Mouse (Mus musculus) spleen, postnatal 36 days (tissue): ENCODE results near the gene Slc50a1.
A peak's percentile ranks its signal among the peaks of the same experiment; 100 is the strongest.

Source experiments
- DNase-seq, 2 experiments: peaks; one replicate each; pipeline ENCODE4 v3.0.0; 2022; ENCODE audit warnings: low spot score in 2 of 2, mixed read lengths in 1 of 2

Slc50a1 gene

DNA sequence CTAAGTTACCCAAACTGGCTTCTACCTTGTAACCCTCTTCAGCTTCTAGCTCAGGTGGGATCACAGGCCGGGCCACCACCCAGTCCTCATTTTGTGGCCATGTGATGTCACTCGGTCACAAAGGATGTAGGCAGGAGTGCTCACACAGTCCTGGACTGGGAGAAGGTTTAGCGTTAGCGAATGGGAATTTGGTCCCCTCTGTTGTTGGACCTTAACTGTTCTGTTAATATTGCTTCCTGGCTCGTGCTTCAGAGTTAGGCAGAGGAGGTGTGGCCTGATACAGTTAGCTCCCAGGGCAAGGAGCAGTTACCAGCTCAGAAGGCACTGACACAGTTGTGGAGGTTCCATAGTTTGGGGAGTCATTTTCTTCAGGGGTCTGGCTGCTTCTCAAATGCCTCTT is 23.8 kb upstream of the Slc50a1 start:
- DNase-seq, result no peak

DNA sequence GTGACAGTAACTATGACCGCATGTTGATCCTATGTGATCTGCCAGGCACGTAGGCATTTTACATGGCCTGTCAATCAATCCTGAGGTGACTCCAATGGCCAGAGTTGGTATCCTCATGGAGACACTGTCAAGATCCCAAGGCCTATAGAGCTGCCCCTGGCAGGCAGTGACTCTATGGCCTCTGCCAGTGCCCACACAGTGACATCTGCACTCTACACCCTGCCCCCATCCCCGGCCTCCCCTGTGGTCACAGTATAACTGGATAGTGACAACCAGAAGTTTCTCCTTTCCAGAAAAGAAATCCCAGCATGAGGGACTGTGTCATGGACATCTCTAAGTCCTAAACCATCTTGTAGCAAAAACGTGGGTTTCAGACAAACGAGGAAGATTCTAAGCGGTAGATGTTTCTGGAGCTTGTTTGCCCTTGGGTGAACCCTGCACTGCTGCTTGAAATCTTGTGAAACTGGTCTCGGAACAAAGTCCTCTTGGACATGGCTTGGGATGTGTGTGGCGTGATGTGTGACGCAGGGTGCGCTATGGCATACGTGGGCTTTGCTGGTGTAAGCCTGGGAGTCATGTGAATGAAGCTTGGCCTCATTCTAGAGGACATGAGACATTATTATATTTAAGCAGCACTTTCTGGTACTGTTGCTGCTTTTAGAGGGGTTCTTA is 23.0 kb upstream of the Slc50a1 start:
- no peak for DNase-seq

DNA sequence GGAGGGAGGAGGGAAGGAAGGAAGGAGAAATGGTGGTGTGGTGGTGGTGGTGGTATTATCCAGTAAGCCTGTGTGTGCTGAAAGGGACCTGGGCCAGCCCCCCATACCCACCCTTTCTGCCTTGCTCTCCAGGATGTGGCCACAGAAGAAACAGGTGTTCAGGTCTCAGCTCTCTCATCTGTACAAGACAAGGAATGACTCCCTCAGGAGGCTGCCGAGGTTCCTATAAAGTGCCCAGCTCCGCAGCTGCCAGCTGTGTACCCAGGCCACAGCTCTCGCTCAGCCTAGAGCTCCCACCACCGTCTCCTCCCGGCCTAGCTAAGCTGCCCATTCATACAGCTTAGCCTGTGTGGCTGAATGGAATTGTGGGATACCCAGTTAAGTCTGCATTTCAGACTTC is 21.9 kb upstream of the Slc50a1 start:
- no peak for DNase-seq

DNA sequence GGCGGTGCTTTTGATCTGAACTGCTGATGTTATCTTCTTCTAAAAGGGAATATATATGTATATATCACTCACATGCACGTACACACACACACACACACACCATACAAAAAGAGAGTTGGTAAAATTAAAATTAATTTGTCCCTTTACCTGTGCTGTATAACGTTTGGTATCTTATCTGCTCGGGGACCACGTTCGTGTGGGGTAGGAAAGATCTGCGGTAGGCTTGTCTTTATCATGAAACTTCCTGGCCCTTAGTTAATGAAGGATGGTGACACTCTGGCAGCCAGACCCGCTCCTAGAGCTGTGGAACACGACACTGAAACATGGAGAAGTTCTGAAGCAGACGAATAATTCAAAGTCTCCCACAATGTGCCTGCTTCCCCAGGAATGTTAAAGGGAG is 21.5 kb upstream of the Slc50a1 start:
- no peak for DNase-seq

DNA sequence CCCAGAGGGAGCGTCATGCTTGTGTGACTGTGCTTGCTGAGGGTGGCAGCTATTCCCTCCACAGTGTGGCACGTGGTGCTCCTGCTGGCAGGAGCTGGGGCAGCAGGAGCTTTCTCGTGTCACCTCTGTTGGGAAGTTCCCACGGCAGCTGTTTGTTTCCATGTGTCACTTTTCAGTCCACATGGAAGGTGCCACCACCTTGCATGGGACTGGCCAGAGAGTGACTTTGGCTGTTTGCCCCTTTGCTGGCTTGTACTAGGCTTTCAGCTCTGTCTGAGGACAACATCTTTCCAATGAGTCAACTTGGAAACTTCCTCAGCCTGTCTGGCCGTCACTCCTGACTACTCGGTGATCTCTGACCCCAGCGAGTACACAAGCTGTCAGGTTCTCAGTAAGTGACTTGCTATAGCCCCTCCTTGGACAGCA is 18.1 kb upstream of the Slc50a1 start:
- DNase-seq, result no peak

DNA sequence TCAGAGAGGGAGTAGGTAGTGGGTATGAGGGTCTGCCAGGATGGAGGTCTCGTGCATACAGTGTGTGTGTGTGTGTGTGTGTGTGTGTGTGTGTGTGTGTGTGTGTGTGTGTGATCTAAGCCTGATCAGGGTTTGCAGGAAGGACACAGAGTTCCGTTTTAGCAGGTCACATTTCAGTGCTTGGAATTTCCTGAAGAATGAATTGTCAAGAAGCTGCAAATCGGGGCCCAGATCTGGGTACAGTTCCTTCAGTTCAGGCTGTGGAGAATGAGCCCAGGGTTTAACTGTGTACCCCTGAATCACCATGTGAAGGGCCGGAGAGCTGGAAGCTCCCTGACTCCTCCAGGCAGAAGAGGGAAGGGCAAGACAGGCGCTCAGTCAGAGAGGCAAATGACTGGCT is 16.9 kb upstream of the Slc50a1 start:
- DNase-seq, result no peak

DNA sequence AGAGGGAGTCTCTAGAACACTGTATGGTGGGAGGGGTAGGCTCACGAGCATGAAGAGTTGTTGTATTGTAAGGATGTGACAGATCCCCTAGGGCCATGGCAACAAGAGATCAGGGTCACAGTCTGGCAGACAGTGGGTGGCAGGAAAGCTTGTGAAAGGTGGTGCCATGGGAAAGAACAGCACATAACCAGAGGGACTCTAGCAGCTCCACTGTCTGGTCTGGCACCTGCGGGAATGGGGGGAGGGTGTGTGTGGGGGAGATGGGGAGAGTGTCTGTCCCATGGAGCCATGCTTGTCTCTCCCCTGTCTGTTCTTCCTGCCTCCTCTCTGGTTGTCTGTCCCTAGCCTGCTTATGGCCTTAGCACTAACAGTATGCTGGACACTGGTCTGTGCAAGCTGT is 15.2 kb upstream of the Slc50a1 start:
- no peak for DNase-seq

DNA sequence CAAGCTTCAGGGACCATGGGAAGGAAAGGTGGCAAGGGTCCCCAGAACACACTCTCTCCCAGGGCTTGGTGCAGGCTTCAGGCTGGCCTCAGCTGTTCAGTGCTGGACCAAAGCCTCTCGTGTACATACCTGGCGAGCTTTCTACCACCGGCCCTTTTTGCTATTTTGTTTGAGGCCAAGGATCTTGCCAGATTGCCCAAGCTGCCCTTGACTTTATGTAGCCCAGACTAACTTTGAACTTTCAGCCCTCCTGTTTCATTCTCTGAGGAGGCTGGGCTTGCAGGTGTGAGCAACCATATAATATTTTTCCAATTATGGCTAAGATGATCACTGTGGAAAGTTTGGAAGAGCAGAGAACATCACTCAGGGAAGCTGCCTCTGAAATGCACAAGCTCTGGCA is 13.9 kb upstream of the Slc50a1 start:
- DNase-seq, result no peak

DNA sequence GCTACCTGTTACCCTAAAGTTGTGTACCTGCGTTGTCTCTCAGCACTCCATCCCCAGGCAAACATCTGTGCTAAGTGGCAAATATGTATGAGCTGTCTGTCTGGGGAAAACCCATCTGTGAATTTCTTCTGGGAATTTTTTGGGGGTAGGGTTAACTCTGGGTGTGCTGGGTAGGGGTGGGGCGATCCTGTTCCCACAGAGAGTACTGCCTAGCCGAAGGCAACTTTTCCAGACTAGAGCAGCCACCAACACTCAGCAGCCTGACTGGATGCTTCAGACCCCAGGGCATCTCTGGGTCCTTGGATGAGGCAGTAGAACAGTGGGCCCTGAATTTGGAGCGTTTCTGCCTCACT is 11.9 kb upstream of the Slc50a1 start:
- no peak for DNase-seq

DNA sequence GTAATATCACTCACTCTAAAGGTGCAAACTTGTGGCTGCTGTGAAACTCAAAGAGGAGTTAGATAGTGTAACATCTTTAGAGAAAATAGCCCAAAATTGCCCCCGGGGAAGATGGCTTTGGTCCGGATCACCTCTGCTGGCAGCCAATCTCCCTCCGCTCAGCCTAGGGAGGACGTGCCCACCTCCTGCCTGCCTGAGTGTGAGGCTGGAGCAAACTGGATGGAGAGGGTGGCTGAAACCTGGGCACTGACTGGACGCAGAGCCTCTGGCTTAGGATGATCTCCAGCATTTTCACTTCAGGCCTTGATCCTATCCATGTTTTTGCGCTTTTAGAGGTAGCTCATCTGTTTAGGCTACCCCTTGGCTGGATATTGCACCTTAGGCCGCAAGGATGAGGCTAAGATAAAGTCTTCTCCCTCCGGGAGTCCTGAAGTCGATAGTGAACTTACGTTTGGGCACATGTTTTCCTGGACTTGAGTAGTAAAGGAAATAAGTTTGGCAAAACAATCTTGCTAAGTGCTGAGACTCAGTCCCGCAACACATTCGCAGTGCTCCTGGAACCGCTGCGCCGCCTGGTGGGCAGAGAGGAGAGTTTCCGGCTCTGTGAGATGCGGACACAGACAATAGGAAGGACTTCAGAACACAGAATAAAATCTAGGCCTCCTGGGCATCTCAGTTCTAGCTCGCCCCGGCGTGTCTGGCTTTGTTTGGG is 11.4 kb upstream of the Slc50a1 start:
- peak; percentile 77 to 88 for DNase-seq

DNA sequence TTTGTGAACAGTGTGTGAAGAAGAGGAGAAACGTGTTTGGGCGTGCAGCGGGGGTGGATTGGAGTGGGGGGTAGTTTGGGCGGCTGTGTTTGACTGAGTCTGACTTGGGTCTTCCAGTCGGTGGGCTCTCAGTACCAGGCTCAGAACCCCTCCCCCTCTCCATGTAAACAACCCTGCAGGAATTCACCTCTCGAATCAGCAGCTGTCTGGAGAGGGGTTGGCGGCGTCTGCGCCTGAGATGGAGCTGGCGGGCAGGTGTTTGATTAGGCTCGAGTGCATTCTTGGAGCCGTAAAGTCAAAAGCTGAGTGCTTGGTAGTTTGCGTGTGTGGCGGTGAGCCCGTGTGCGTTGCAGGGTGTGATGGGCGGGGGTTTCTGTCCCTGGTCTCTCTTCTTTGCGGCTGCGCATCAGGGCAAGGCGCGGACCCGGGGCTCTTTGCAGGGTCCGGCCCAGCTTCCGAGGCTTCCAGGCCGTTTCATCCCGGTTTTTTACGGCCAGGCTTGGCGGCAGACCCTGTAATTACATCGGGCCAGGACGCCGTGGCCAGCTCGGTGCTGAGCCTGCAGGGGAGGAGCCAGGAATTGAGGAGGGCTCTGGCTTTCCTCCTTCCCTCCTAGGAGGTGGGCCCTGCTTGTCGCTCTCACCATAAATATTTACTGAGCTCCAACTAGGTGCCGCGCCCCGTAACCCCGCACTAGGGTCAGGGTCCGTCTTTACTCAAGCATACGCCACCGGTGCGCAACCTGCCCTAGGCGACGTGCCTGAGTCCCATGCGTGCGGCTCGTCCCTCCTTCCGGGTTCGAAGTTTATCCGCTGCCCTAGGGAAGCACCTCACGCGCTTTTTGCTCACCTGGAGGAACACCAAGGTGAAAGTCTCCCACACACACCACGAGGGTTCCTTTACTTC is 10.5 kb upstream of the Slc50a1 start, which contains the start of gene Efna1:
Gene Efna1, minus strand, starts transcription at position 537 of the 906 bp plus-strand sequence.
- DNase-seq, result peak in 1 of 2 experiments; percentile 23

DNA sequence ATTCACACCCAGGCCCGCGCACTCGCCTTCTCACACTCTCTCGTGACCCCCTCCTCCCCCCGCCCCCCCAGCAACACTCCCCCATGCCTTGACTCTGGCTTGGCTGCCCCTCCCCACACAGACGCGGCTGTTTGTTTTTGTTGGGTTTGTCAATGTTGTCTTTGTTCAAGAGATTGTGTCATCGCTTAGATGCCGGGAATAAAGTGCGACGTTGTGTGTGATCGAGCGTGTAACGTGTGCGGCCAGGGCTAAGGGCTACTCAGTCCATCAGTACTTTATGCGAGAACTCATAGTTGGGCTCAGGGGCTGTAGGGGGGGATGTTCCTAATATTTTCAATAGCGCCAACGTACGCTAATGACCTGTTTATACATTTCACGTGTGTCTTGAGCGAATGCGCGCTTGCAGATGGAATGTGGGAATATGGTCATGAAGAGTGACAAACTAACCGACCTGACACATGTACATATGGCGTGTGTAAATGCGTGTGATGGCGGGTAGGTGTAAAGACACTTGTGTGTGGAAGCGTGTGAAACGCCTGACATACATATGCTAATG is 9.8 kb upstream of the Slc50a1 start:
- no peak for DNase-seq

DNA sequence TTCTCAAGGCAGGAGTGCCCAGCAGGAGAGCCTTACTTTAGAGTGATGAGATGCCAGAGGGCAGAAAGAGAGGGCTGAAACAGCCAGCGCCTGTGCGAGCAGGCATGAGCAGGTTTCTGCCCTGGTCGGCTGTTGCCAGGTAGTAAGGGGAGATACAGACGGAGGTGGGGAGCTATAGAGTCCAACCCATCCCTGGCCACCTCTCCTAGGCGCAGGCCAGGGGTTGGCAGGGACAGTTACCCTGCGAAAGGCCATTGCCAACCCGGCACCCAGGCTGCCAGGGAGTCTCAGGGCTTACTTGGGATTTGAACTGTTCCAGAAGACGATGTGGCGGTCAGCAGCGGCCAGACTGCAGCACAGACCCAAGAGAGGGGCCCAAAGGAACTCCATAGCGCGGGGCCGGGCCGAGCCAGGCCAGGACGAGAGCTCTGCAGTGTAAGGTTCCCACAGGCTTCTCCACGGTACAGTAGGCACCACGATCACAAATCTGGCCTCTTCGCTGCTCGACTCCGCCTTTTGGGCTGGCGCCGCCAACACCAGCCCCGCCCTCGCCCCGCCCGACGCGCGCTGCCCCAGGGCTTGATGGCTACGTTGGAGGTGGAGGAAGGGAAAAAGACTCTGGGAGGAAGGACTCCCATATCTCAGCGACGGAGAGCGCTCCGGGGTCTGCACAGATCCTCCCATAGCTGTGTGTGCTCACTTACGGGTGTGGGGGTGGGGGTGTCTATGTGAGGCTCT is 9.0 kb upstream of the Slc50a1 start:
- DNase-seq, result peak; percentile 68 to 73

DNA sequence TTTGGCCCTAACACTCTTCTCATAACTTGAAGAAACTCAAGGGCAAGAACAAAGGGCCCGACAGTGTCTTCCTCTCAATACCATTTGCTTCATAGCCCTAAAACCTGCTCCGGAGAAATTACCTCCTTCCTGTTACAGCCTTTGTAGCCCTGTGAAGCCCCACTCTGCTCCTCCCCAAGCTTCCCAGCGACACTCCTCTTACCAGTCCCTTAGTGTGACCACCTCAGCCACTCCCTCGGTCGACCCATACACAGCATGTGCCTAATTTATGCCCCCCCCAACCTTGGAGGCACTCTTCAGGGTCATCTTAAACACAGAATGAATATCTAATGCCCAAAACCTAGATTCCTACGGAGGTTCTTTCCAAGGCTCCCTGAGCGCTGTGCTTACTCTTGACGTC is 8.3 kb upstream of the Slc50a1 start:
- no peak for DNase-seq

DNA sequence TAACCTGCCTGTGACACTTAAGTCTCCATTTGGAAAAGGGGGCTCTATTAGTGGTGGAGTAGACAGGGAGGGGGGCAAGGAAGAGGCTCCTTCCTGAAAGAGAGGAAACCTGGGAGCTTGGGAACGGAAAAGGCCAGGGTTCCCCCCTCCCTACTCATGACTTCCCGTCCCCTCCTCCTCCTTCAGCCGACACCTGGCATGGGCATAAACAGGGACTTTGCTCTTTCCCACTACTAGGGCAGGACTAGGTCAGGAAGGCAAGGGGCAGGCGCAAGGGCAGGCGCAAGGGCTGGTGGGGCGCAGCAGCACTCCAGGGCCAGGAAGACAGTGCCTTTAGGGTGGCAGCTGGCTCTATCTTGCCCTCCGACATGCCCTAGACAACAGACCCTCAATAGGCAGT is 7.7 kb upstream of the Slc50a1 start:
- DNase-seq, result no peak

DNA sequence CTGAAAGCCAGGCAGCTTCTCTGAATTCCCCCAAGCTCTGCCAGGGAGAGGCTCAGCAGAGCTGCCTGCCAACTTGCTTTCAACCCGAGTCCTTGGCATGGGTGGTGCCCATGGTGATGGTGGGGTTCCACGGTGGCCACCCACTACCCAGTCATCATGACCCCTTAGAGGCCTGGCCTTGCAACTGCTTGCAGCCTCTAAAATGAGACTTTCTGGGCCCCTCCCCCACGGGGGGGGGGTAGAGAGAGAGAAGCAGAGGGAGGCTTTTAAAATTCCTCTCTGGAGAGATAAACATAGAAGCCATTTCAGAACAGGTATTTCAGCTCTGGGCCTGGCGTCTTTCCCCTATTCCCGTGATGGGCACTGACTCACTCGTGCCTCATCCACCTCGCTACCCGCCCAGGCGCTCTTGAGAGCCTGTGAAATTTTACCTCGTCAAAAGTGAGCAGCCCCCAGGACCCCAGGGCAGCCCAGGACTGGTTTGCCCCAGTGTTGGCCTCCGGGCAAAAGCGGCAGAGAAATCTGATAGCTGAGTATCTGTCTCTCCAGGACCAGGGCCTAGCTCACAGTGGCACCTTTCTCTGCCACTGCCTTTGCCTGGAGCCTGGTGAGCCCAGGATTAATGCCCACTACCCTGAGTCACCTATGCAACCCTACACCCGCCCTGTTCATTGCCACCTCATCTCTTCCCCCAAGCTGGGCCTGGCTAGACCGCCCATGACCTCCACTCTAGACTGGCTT is 7.1 kb upstream of the Slc50a1 start:
- no peak for DNase-seq

DNA sequence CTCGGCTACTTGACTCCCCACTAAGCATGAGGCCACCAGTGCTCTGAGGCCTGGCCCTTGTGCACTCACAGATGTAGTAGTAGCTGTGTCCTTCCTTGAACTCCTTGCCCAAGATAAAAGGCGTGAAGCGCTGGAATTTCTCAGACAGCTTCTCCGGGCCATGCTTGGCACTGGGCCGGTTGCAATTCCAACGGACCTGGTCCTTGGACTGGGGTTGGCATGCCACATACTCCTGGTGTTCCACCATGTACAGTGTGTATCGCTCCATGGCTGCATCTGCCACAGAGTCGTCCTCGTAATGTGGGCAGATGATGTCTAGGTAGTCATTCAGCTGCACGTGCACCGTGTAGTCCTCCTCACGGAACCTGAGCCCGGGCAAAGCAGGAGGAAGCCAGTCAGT is 5.7 kb upstream of the Slc50a1 start:
- no peak for DNase-seq

DNA sequence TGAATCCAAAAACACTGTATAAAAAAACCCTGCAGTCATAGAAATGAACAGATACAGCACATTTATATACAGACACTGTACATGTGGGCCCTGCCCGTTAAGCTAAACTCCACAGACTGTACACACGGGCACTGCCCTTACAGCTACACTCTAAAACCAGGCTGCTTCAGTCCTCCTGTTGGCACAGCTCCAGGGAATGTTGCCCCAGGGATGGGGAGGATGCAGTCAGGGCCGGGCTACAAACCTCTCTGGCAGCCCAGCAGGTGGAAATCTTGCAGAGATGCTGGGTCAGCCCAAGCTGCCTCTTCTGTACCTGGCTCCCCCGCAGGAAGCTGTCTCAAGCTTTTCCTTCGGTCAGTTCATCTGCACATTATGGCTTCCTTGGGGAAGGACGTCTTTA is 1.4 kb upstream of the Slc50a1 start:
- no peak for DNase-seq

DNA sequence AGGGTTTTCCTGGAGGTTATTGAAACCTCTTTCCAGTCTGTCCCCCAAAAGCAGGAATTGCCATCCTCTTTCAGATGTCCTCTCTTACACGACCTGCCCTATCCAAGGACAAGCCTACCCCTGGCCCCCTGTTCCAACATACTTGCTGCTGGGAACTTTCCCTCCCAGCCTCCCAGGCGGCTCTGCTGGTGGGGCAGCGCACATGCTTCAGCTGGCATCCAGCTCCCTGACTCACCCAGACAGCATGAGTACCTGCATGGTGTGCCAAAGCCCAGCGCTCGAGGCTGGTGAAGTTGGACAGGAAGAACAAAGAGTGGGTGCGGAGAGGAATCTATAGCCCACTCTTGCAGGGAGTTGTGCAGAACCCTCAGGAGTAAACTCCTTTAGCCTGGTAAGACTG is 521 bp upstream of the Slc50a1 start:
- DNase-seq, result no peak

DNA sequence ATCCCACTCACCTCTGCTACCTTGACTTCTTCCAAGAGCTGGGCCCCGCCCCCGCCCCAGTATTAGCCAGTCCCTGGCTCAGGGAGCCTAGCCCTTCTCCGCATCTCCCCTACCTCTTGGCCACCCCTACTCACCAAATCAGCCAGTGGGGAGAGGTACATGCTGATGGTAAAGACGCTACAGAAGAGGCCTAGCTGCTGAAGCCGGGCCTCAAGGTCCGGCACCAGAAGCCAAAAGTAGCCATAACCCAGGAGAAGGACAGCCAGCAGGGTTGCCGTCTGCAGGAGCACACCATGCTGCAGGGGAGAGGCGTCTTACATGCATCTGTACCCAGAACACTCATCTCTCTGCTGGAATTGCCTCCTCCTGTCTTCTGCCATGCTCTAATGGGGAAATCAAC is 1.5 kb downstream of the Slc50a1 start:
- DNase-seq, result no peak

DNA sequence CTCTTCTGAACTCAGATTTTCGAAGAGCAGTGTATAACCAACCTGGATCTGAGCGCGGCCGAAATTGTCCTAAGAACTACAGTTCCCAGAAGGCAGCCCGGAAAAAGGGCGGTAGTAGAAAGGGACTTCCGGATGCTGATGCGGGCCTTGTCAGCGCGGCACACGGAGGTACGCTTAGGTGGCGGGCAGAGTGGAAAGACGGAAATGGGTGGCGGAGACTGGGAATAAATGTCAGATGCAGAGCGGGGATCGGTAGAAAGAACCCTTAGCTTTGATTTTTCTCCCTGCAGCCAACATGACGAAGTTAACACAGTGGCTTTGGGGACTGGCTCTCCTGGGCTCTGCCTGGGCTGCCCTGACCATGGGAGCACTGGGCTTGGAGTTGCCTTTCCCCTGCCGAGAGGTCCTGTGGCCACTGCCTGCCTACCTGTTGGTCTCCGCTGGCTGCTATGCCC is 3.9 kb downstream of the Slc50a1 start:
- peak; percentile 79 to 82 for DNase-seq
